Mouse (Mus musculus) kidney, embryonic 16.5 days (tissue): ENCODE results near the gene Trio. TPM values are rescaled to one million over a fixed set of nuclear protein-coding genes. Genes with fewer than 3 reads are reported as not detected.

Experiments
- ATAC-seq: fragments of 200-750 bp; cut with Nextera tagmentation; 2 replicates; pipeline ENCODE4 v1.8.0; 2017; ENCODE audit warnings: moderate TSS enrichment; ENCODE audit not compliant: low FRiP score, low TSS enrichment
- H3K27ac ChIP-seq: fragments of 300-500 bp; sonication (generic); 2 replicates; pipeline ENCODE4 v1.5.1; 2014; ENCODE audit warnings: low read length
- H3K27me3 ChIP-seq: fragments of 300-500 bp; sonication (generic); 2 replicates; pipeline ENCODE4 v1.6.1; 2014; ENCODE audit warnings: low read length, control low read depth, mixed read lengths; ENCODE audit not compliant: insufficient read depth
- H3K36me3 ChIP-seq: fragments of 300-500 bp; sonication (generic); 2 replicates; pipeline ENCODE4 v1.6.1; 2014; ENCODE audit warnings: low read length, control low read depth, mixed read lengths; ENCODE audit not compliant: insufficient read depth
- H3K4me1 ChIP-seq: fragments of 300-500 bp; sonication (generic); 2 replicates; pipeline ENCODE4 v1.6.1; 2014; ENCODE audit warnings: low read length, control low read depth, mixed read lengths; ENCODE audit not compliant: insufficient read depth
- H3K4me2 ChIP-seq: fragments of 300-500 bp; sonication (generic); replicated peaks from 2 replicates; pipeline ENCODE4 v1.6.1; 2014; ENCODE audit warnings: low read depth, low read length
- H3K4me3 ChIP-seq: fragments of 300-500 bp; sonication (generic); 2 replicates; pipeline ENCODE4 v1.5.1; 2014; ENCODE audit warnings: mild to moderate bottlenecking, low read length
- H3K9ac ChIP-seq: fragments of 300-500 bp; sonication (generic); replicated peaks from 2 replicates; pipeline ENCODE4 v1.6.1; 2014; ENCODE audit warnings: low read length
- H3K9me3 ChIP-seq: fragments of 300-500 bp; sonication (generic); 2 replicates; pipeline ENCODE4 v1.6.1; 2016; ENCODE audit warnings: low read length, control low read depth
- WGBS: fragments of 180-500 bp; shearing (Covaris S2); extraction: QIAGEN DNeasy Blood & Tissue Kit; methylation state at CpG from one replicate; pipeline ENCODE4 v1.1.7; 2014; 5-methylcytosine and 5-hydroxymethylcytosine counted together
- polyA plus RNA-seq: library from polyadenylated mRNA; unstranded; fragments of >200 nt; fragmentation: Nextera tagmentation; extraction: Ambion mirVana; gene quantifications from 2 replicates; pipeline ENCODE4 v1.2.1, GENCODE M21; 2015

Gene Trio
- polyA plus RNA-seq, 1 experiment from 2014 or later: 24.3 TPM

GRCm38 (mm10) chr15:27785280-27786001, 240.2 kb downstream of the Trio start:
- peak overlapping the region; percentile 46 for H3K4me2 ChIP-seq
- ATAC-seq: peak; percentile 53
- no peaks in the 10 kb centered on the region for H3K27me3 ChIP-seq
- H3K9me3 ChIP-seq: no peaks in the 10 kb centered on the region
- peaks cover 95% of the 10 kb centered on the region for H3K4me1 ChIP-seq
- WGBS: 28% methylated on average over 12 of the region's 12 CpGs
- no peaks in the 10 kb centered on the region for H3K36me3 ChIP-seq
- H3K4me3 ChIP-seq: peak overlapping the region; percentile 19
- peak overlapping the region; percentile 42; the same call in 1 of the 2 replicates for H3K9ac ChIP-seq
- peak overlapping the region; percentile 91 for H3K27ac ChIP-seq

GRCm38 (mm10) chr15:27784126-27784563, 241.5 kb downstream of the Trio start:
- no peaks in the 10 kb centered on the region for H3K27me3 ChIP-seq
- H3K9ac ChIP-seq: peak overlapping the region; percentile 53
- whole genome bisulfite sequencing: 9% methylated on average over 10 of the region's 10 CpGs
- peaks cover 96% of the 10 kb centered on the region for H3K4me1 ChIP-seq
- peak overlapping the region; percentile 41 for H3K4me2 ChIP-seq
- no peaks in the 10 kb centered on the region for H3K36me3 ChIP-seq
- ATAC-seq: peak; percentile 32; the same call in 1 of the 2 replicates
- H3K27ac ChIP-seq: peak overlapping the region; percentile 91
- no peaks in the 10 kb centered on the region for H3K9me3 ChIP-seq
- peak overlapping the region; percentile 13; the same call in 1 of the 2 replicates for H3K4me3 ChIP-seq

DNA sequence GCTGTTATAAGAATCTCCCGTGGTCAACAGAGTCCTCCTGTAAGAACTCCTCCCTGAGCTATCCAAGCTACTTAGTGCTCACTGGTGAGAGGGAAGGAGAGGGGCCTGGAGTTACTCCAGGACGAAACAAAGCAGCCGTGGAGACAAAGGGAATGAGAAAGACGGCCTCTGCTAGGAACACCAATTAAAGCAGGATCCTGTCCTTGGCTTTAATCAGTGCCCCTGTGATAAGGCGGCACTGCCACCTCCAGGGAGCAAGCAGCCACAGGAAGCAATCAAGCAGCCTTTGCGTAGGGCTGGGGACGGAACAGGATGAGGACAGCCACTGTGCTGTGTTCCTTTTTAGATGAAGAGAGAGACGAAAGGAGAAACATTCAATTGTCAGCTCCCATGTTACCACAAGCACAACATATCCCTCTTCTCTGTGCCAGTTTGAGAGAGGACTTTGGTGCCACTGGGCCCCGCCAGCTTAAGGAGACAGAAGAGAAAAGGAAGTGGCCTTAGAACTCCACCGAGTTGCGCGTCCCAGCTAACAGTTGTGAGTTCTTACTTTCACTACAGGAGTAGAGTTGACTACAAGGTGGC, 242.0 kb downstream of the Trio start:
- Histone ChIP-seq H3K9ac (peak overlapping the region; percentile 53), H3K4me3 (peak overlapping the region; percentile 13; the same call in 1 of the 2 replicates), H3K27ac (peak overlapping the region; percentile 91), H3K4me1 (peaks cover 96% of the 10 kb centered on the region), H3K9me3 (no peaks in the 10 kb centered on the region), H3K4me2 (peak overlapping the region; percentile 41), H3K27me3 (no peaks in the 10 kb centered on the region), H3K36me3 (no peaks in the 10 kb centered on the region)
- 23% methylated on average over 12 of the region's 12 CpGs for WGBS
- no peak for ATAC-seq

DNA sequence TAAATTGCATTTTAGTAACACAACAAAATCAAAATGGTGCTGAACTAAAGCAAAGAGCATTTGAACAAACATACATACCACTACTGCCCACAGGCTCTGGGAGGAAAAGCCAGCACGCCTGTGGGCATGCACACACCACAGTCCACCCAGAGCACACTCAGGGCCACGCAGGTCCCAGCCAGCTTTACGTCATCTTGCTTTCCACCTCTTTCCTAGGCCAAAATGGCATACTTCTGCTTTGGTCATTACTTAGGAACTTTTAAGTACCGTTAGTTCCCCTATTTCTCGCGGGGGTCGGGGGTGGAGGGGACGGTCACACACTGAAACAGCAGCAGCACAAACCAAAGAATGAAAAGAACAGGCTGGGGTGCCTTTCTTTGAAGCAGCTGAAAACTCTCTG, 242.6 kb downstream of the Trio start:
- peak overlapping the region; percentile 53 for H3K9ac ChIP-seq
- peaks cover 96% of the 10 kb centered on the region for H3K4me1 ChIP-seq
- H3K4me2 ChIP-seq: peak overlapping the region; percentile 41
- H3K36me3 ChIP-seq: no peaks in the 10 kb centered on the region
- no peak overlapping the region for H3K4me3 ChIP-seq
- ATAC-seq: no peak
- peak overlapping the region; percentile 91 for H3K27ac ChIP-seq
- 41% methylated on average over 8 of the region's 8 CpGs for WGBS
- no peaks in the 10 kb centered on the region for H3K9me3 ChIP-seq
- H3K27me3 ChIP-seq: no peaks in the 10 kb centered on the region

- Histone ChIP-seq H3K36me3 (no peaks in the 10 kb centered on the region), H3K27ac (peak overlapping the region; percentile 91), H3K9me3 (no peaks in the 10 kb centered on the region), H3K4me3 (no peak overlapping the region), H3K4me2 (no peak overlapping the region; the same call in 1 of the 2 replicates), H3K4me1 (peaks cover 96% of the 10 kb centered on the region), H3K27me3 (no peaks in the 10 kb centered on the region), H3K9ac (0 out of 2 replicates have a peak overlapping the region, but pooled peaks have one; percentile 4)
- 27% methylated on average over 15 of the region's 15 CpGs for WGBS
- peak; percentile 73 for ATAC-seq
These were observed 243.1 kb downstream of the Trio start for GRCm38 (mm10) chr15:27782383-27783036.

DNA sequence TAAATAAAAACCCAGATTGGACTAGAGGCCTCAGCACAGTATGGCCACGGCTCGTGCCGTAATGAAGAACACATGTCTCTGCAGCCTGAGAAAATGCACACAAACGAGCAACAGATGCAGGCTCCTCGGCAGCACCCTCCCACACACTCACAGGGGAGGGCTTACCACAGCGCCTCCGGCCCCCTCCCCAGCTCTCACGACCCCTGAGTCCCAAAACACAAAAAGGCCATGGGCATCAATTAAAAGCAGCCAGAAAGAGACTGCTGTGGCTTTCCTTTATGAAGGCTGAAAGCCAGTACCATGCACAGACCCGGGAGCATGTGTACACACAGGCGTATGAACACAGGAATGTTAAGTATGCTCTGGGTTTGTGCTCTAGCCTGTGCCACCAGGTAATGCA, 245.8 kb downstream of the Trio start:
- peak; percentile 28; the same call in 1 of the 2 replicates for ATAC-seq
- H3K9me3 ChIP-seq: no peaks in the 10 kb centered on the region
- H3K9ac ChIP-seq: peak overlapping the region; percentile 24; the same call in 1 of the 2 replicates

GRCm38 (mm10) chr15:27779398-27779797, 246.2 kb downstream of the Trio start:
- no peak for ATAC-seq
- H3K4me3 ChIP-seq: no peak overlapping the region
- 0 out of 2 replicates have a peak overlapping the region, but pooled peaks have one; percentile 2 for H3K9ac ChIP-seq
- 48% methylated on average over 11 of the region's 11 CpGs for WGBS
- H3K36me3 ChIP-seq: no peaks in the 10 kb centered on the region
- H3K4me2 ChIP-seq: no peak overlapping the region
- peaks cover 79% of the 10 kb centered on the region for H3K4me1 ChIP-seq
- no peaks in the 10 kb centered on the region for H3K27me3 ChIP-seq
- no peaks in the 10 kb centered on the region for H3K9me3 ChIP-seq
- peak overlapping the region; percentile 96 for H3K27ac ChIP-seq

More for the DNA sequence above, 245.8 kb downstream of the Trio start:
- Histone ChIP-seq H3K4me3 (no peak overlapping the region), H3K4me2 (no peak overlapping the region), H3K36me3 (no peaks in the 10 kb centered on the region), H3K4me1 (peaks cover 84% of the 10 kb centered on the region), H3K27me3 (no peaks in the 10 kb centered on the region), H3K27ac (peak overlapping the region; percentile 96)
- WGBS: 25% methylated on average over 10 of the region's 10 CpGs

- H3K4me2 ChIP-seq: peak overlapping the region; percentile 24
- peaks cover 10% of the 10 kb centered on the region for H3K36me3 ChIP-seq
- peaks cover 68% of the 10 kb centered on the region for H3K4me1 ChIP-seq
- no peaks in the 10 kb centered on the region for H3K9me3 ChIP-seq
- no peak overlapping the region for H3K4me3 ChIP-seq
- no peaks in the 10 kb centered on the region for H3K27me3 ChIP-seq
- H3K9ac ChIP-seq: no peak overlapping the region
- H3K27ac ChIP-seq: peak overlapping the region; percentile 96
- ATAC-seq: peak; percentile 39
- 17% methylated on average over 3 of the region's 3 CpGs for WGBS
These were observed 247.4 kb downstream of the Trio start for GRCm38 (mm10) chr15:27778256-27778655.

DNA sequence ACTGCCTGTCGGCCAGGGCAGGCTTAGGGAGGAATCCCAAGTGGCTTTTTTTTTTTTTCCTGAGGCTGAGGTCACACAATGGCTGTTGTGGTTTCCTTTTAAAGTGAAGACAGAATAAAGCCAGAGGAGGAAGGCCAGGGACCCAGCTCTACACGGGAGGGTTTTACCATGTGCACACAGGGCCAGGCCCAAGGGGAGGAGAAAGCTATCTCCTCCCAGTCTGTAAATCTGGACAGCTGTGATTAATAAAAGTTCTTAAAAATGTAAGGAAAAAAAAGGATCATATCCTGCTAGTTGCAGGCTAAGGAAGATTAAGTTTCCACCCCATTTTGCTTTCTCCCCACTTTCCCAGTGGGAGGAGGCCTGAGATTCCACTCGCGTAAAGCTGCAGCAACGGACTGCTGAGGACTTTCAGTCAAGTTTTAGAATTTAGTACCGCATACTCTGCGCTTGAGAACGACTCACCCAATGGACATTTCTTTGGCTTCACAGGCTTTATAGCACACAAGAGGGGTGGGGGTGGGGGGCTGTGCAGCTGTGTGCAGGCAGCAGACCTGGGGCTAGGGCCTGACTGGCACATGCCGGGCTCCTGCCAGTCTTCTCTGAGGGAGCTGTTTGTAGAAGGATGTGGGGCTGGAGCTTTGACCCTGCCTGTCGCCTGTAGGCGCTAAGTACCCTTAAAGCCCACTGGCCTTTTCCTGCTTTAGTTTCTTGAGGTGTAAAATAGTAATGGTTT, 248.0 kb downstream of the Trio start:
- ATAC-seq: peak; percentile 27; the same call in 1 of the 2 replicates
- WGBS: 18% methylated on average over 11 of the region's 11 CpGs
- H3K9ac ChIP-seq: peak overlapping the region; percentile 33; the same call in 1 of the 2 replicates
- H3K27ac ChIP-seq: peak overlapping the region; percentile 96
- no peak overlapping the region for H3K4me3 ChIP-seq
- peaks cover 14% of the 10 kb centered on the region for H3K36me3 ChIP-seq
- H3K9me3 ChIP-seq: no peaks in the 10 kb centered on the region
- peaks cover 65% of the 10 kb centered on the region for H3K4me1 ChIP-seq
- peak overlapping the region; percentile 24 for H3K4me2 ChIP-seq
- H3K27me3 ChIP-seq: no peaks in the 10 kb centered on the region
